Mouse (Mus musculus) gastrocnemius, postnatal 14 days (tissue): Measurements from ENCODE around the gene Sec16a. TPM values are rescaled to one million over a fixed set of nuclear protein-coding genes. Genes with fewer than 3 reads are reported as not detected.
"Not testable (repeated sequence)": the region's sequence is repeated elsewhere in the genome, so short reads cannot be mapped to it uniquely, and the experiment has no call there.

ENCODE experiments used
- DNase-seq: peaks from one replicate; pipeline ENCODE4 v3.0.0; 2021; ENCODE audit warnings: mixed read lengths
- intact Hi-C: fragments of 180-260 bp; cut with DNase I; formaldehyde crosslinking; loops from one replicate; pipeline ENCODE4 v1.15.1; 2025; ENCODE audit warnings: low total_unique reads
- total RNA-seq, 2 experiments: library from RNA; stranded (reverse); gene quantifications; 2 replicates each; pipeline ENCODE4 v1.2.3; 2021

The Sec16a gene
- total RNA-seq, 2 experiments from 2014 or later, result 20.9 to 24.1 TPM

- no peak for DNase-seq
- intact Hi-C loops, result no loop called here
Observed at GRCm38 (mm10) chr2:26402265-26402664, 42.8 kb downstream of the Sec16a start.

- no peak for DNase-seq
- intact Hi-C loops, result no loop called here
Observed at GRCm38 (mm10) chr2:26401023-26401422, 44.0 kb downstream of the Sec16a start.

- intact Hi-C loops, result no loop called here
- no peak for DNase-seq
Observed at GRCm38 (mm10) chr2:26400296-26400695, 44.7 kb downstream of the Sec16a start.

- intact Hi-C loops, result no loop called here
- DNase-seq, result peak; percentile 46
Observed at GRCm38 (mm10) chr2:26399647-26400046, 45.4 kb downstream of the Sec16a start.

- no peak for DNase-seq
- intact Hi-C loops, result no loop called here
Observed at GRCm38 (mm10) chr2:26398978-26399377, 46.0 kb downstream of the Sec16a start.

- intact Hi-C loops, result loop anchor here (5.0 kb wide), 1 partner anchor 51 kb away; no protein-coding TSS in a partner anchor
Observed at GRCm38 (mm10) chr2:26391617-26392016, 53.4 kb downstream of the Sec16a start.

GRCm38 (mm10) chr2:26390954-26391353 lies 54.1 kb downstream of the Sec16a start:
- DNase-seq, result no peak
- intact Hi-C loops, result loop anchor here (5.0 kb wide), 1 partner anchor 51 kb away; no protein-coding TSS in a partner anchor

More at GRCm38 (mm10) chr2:26391617-26392016, 53.4 kb downstream of the Sec16a start:
- no peak for DNase-seq

- intact Hi-C loops, result no loop called here
Observed at GRCm38 (mm10) chr2:26389154-26389690, 55.8 kb downstream of the Sec16a start, which contains the start of the genes Entr1 and Pmpca. Entr1 (minus strand) TSS chr2:26389316. Pmpca (plus strand) TSS chr2:26389339.

GRCm38 (mm10) chr2:26388682-26389153 lies 56.3 kb downstream of the Sec16a start:
- intact Hi-C loops, result no loop called here
- DNase-seq, result peak; percentile 33

More at GRCm38 (mm10) chr2:26389154-26389690, 55.8 kb downstream of the Sec16a start, which contains the start of the genes Entr1 and Pmpca:
- peak; percentile 85 for DNase-seq

- DNase-seq, result no peak
- intact Hi-C loops, result no loop called here
Observed at GRCm38 (mm10) chr2:26387713-26388112, 57.3 kb downstream of the Sec16a start.

- DNase-seq, intact Hi-C loops: not testable (repeated sequence)
Observed at GRCm38 (mm10) chr2:26380871-26381270, 64.1 kb downstream of the Sec16a start.

GRCm38 (mm10) chr2:26380131-26380771 lies 64.8 kb downstream of the Sec16a start, which contains the start of gene Snapc4:
Snapc4 (minus strand) TSS chr2:26380653.
- peak; percentile 84 for DNase-seq
- intact Hi-C loops, result no loop called here

- intact Hi-C loops, result no loop called here
- no peak for DNase-seq
Observed at GRCm38 (mm10) chr2:26372396-26372795, 72.6 kb downstream of the Sec16a start.

- DNase-seq, result no peak
- intact Hi-C loops, result no loop called here
Observed at GRCm38 (mm10) chr2:26368572-26368971, 76.4 kb downstream of the Sec16a start.

- DNase-seq, result no peak
- intact Hi-C loops, result no loop called here
Observed at GRCm38 (mm10) chr2:26367911-26368310, 77.1 kb downstream of the Sec16a start.

- DNase-seq, result peak; percentile 88
- intact Hi-C loops, result no loop called here
Observed at GRCm38 (mm10) chr2:26364738-26365465, 80.1 kb downstream of the Sec16a start.

- DNase-seq, result no peak
- intact Hi-C loops, result no loop called here
Observed at GRCm38 (mm10) chr2:26363481-26363880, 81.5 kb downstream of the Sec16a start.

- intact Hi-C loops, result no loop called here
- DNase-seq, result no peak
Observed at GRCm38 (mm10) chr2:26362991-26363390, 82.0 kb downstream of the Sec16a start.

GRCm38 (mm10) chr2:26360772-26361171 lies 84.2 kb downstream of the Sec16a start, which contains the start of gene Card9:
Card9 (minus strand) TSS chr2:26360918.
- DNase-seq, result no peak
- intact Hi-C loops, result no loop called here

GRCm38 (mm10) chr2:26359983-26360382 lies 85.0 kb downstream of the Sec16a start:
- intact Hi-C loops, result no loop called here
- peak; percentile 60 for DNase-seq
